Mouse (Mus musculus): ENCODE results near the gene 4930426L09Rik.
A peak's percentile ranks its signal among the peaks of the same experiment; 100 is the strongest.

Gene 4930426L09Rik

GRCm38 (mm10) chr2:18998054-18998478 lies at the start of gene 4930426L09Rik, which contains the start of gene Pip4k2a:
Gene 4930426L09Rik, plus strand, starts transcription at chr2:18998343.
Gene Pip4k2a, minus strand, starts transcription at chr2:18998126.
- peak; percentile 95 for DNase-seq (ENCODE audit: low read depth)

GRCm38 (mm10) chr2:18948741-18949140 lies 49.4 kb upstream of the 4930426L09Rik start:
- DNase-seq (ENCODE audit: low read depth): no peak

GRCm38 (mm10) chr2:18950758-18951157 lies 47.4 kb upstream of the 4930426L09Rik start:
- DNase-seq (ENCODE audit: low read depth): no peak

GRCm38 (mm10) chr2:18952102-18952673 lies 46.0 kb upstream of the 4930426L09Rik start:
- DNase-seq (ENCODE audit: low read depth): no peak

GRCm38 (mm10) chr2:18954422-18954821 lies 43.7 kb upstream of the 4930426L09Rik start:
- DNase-seq (ENCODE audit: low read depth): no peak

GRCm38 (mm10) chr2:18955022-18955421 lies 43.1 kb upstream of the 4930426L09Rik start:
- no peak for DNase-seq (ENCODE audit: low read depth)

GRCm38 (mm10) chr2:18955671-18956070 lies 42.5 kb upstream of the 4930426L09Rik start:
- DNase-seq (ENCODE audit: low read depth): no peak

- DNase-seq (ENCODE audit: low read depth): no peak
Measured at GRCm38 (mm10) chr2:18956424-18956823, 41.7 kb upstream of the 4930426L09Rik start.

GRCm38 (mm10) chr2:18956945-18957344 lies 41.2 kb upstream of the 4930426L09Rik start:
- no peak for DNase-seq (ENCODE audit: low read depth)

GRCm38 (mm10) chr2:18957459-18957858 lies 40.7 kb upstream of the 4930426L09Rik start:
- no peak for DNase-seq (ENCODE audit: low read depth)

GRCm38 (mm10) chr2:18958044-18958443 lies 40.1 kb upstream of the 4930426L09Rik start:
- DNase-seq (ENCODE audit: low read depth): no peak

GRCm38 (mm10) chr2:18958501-18958900 lies 39.6 kb upstream of the 4930426L09Rik start:
- no peak for DNase-seq (ENCODE audit: low read depth)

- DNase-seq (ENCODE audit: low read depth): peak; percentile 28
Measured at GRCm38 (mm10) chr2:18959008-18959407, 39.1 kb upstream of the 4930426L09Rik start.

GRCm38 (mm10) chr2:18959558-18959957 lies 38.6 kb upstream of the 4930426L09Rik start:
- DNase-seq (ENCODE audit: low read depth): no peak

- DNase-seq (ENCODE audit: low read depth): no peak
Measured at GRCm38 (mm10) chr2:18960376-18960973, 37.7 kb upstream of the 4930426L09Rik start.

- DNase-seq (ENCODE audit: low read depth): no peak
Measured at GRCm38 (mm10) chr2:18962502-18962901, 35.6 kb upstream of the 4930426L09Rik start.

GRCm38 (mm10) chr2:18963286-18964040 lies 34.7 kb upstream of the 4930426L09Rik start:
- DNase-seq (ENCODE audit: low read depth): no peak

GRCm38 (mm10) chr2:18965108-18965507 lies 33.0 kb upstream of the 4930426L09Rik start:
- no peak for DNase-seq (ENCODE audit: low read depth)

GRCm38 (mm10) chr2:18965950-18966349 lies 32.2 kb upstream of the 4930426L09Rik start:
- DNase-seq (ENCODE audit: low read depth): no peak

- DNase-seq (ENCODE audit: low read depth): no peak
Measured at GRCm38 (mm10) chr2:18966566-18966965, 31.6 kb upstream of the 4930426L09Rik start.

- DNase-seq (ENCODE audit: low read depth): no peak
Measured at GRCm38 (mm10) chr2:18967451-18968063, 30.6 kb upstream of the 4930426L09Rik start.

- DNase-seq (ENCODE audit: low read depth): no peak
Measured at GRCm38 (mm10) chr2:18969066-18969681, 29.0 kb upstream of the 4930426L09Rik start.
